In genomic region chr5:36368511-36369135, GRCm38 (mm10) we compare ENCODE assay signal across 13 mouse cellular contexts. TPM values are rescaled to one million over a fixed set of nuclear protein-coding genes. Genes with fewer than 3 reads are reported as not detected.
A peak's percentile ranks its signal among the peaks of the same experiment; 100 is the strongest.
DNase-seq lines count a peak whose midpoint lies in the region; ATAC-seq lines count a peak whose summit lies in the region.
"Had no signal": no experiment of that assay in that cellular context is flagged by ENCODE, and none has a peak within 500 bp of the region (broad histone marks: within the 10 kb centered on the region; RNA-seq: fewer than 3 reads in every experiment).

No protein-coding gene starts in this region.

- H3K9ac ChIP-seq in forebrain, embryonic 12.5 days = no peak overlapping the region
- H3K9ac ChIP-seq in forebrain, embryonic 14.5 days (ENCODE audit: low read length) = no peak overlapping the region
- 0 out of 2 replicates have a peak overlapping the region, but pooled peaks have one; percentile 28 for H3K9ac ChIP-seq in heart, embryonic 15.5 days
- no peak overlapping the region for H3K9ac ChIP-seq in midbrain, embryonic 12.5 days (replicated peaks)
- no peak overlapping the region for H3K9ac ChIP-seq in midbrain, embryonic 11.5 days (ENCODE audit: low read length)
- H3K9ac ChIP-seq in neural tube, embryonic 13.5 days = peak overlapping the region; percentile 32; the same call in 1 of the 2 replicates
- H3K9ac ChIP-seq: limb, embryonic 15.5 days; lung, embryonic 14.5 days had no signal

- peaks cover 1% of the 10 kb centered on the region; the same call in 1 of the 2 replicates for H3K27me3 ChIP-seq in forebrain, embryonic 12.5 days
- no peaks in the 10 kb centered on the region for H3K27me3 ChIP-seq in forebrain, embryonic 14.5 days (replicated peaks; ENCODE audit: control insufficient read depth, insufficient read depth, low read length)
- H3K27me3 ChIP-seq in heart, embryonic 15.5 days = no peaks in the 10 kb centered on the region
- peaks cover 20% of the 10 kb centered on the region for H3K27me3 ChIP-seq in midbrain, embryonic 12.5 days
- no peaks in the 10 kb centered on the region; the same call in 1 of the 2 replicates for H3K27me3 ChIP-seq in midbrain, embryonic 11.5 days (ENCODE audit: control insufficient read depth, insufficient read depth, low read length)
- peaks cover 23% of the 10 kb centered on the region for H3K27me3 ChIP-seq in neural tube, embryonic 13.5 days
- H3K27me3 ChIP-seq: limb, embryonic 15.5 days had no signal

- no peak overlapping the region for H3K4me3 ChIP-seq in forebrain, embryonic 12.5 days (replicated peaks)
- no peak overlapping the region for H3K4me3 ChIP-seq in forebrain, embryonic 14.5 days (ENCODE audit: low read depth, low read length)
- H3K4me3 ChIP-seq in heart, embryonic 15.5 days = no peak overlapping the region
- H3K4me3 ChIP-seq in midbrain, embryonic 12.5 days = no peak overlapping the region
- H3K4me3 ChIP-seq in midbrain, embryonic 11.5 days (ENCODE audit: low read depth, low read length) = no peak overlapping the region
- no peak overlapping the region for H3K4me3 ChIP-seq in neural tube, embryonic 13.5 days
- H3K4me3 ChIP-seq: limb, embryonic 15.5 days had no signal

- H3K27ac ChIP-seq in forebrain, embryonic 12.5 days = peak overlapping the region; percentile 59; the same call in 1 of the 2 replicates
- H3K27ac ChIP-seq in forebrain, embryonic 14.5 days (ENCODE audit: low read depth, low read length) = no peak overlapping the region; the same call in 1 of the 2 replicates
- peak overlapping the region; percentile 96 for H3K27ac ChIP-seq in heart, embryonic 15.5 days
- H3K27ac ChIP-seq in midbrain, embryonic 12.5 days (replicated peaks) = peak overlapping the region; percentile 60
- H3K27ac ChIP-seq in midbrain, embryonic 11.5 days (ENCODE audit: low read depth, low read length) = no peak overlapping the region
- H3K27ac ChIP-seq in neural tube, embryonic 13.5 days (replicated peaks) = peak overlapping the region; percentile 46; the same call in 1 of the 2 replicates

- H3K9me3 ChIP-seq in forebrain, embryonic 12.5 days = no peaks in the 10 kb centered on the region
- H3K9me3 ChIP-seq in forebrain, embryonic 14.5 days (replicated peaks; ENCODE audit: control insufficient read depth, low read length) = no peaks in the 10 kb centered on the region
- no peaks in the 10 kb centered on the region for H3K9me3 ChIP-seq in heart, embryonic 15.5 days (replicated peaks)
- H3K9me3 ChIP-seq in midbrain, embryonic 12.5 days = no peaks in the 10 kb centered on the region
- H3K9me3 ChIP-seq in midbrain, embryonic 11.5 days (ENCODE audit: control insufficient read depth, low read length) = no peaks in the 10 kb centered on the region
- H3K9me3 ChIP-seq in neural tube, embryonic 13.5 days = no peaks in the 10 kb centered on the region
- H3K9me3 ChIP-seq: limb, embryonic 15.5 days had no signal

- no peaks in the 10 kb centered on the region for H3K36me3 ChIP-seq in forebrain, embryonic 12.5 days (replicated peaks)
- no peaks in the 10 kb centered on the region for H3K36me3 ChIP-seq in forebrain, embryonic 14.5 days (ENCODE audit: control insufficient read depth, insufficient read depth, low read length)
- H3K36me3 ChIP-seq in heart, embryonic 15.5 days = no peaks in the 10 kb centered on the region
- no peaks in the 10 kb centered on the region for H3K36me3 ChIP-seq in midbrain, embryonic 12.5 days
- no peaks in the 10 kb centered on the region for H3K36me3 ChIP-seq in midbrain, embryonic 11.5 days (ENCODE audit: control insufficient read depth, insufficient read depth, low read length)
- H3K36me3 ChIP-seq in neural tube, embryonic 13.5 days = no peaks in the 10 kb centered on the region
- H3K36me3 ChIP-seq: limb, embryonic 15.5 days had no signal

- H3K4me1 ChIP-seq in forebrain, embryonic 12.5 days = peaks cover 37% of the 10 kb centered on the region
- H3K4me1 ChIP-seq in forebrain, embryonic 14.5 days (ENCODE audit: control insufficient read depth, insufficient read depth, low read length) = peaks cover 13% of the 10 kb centered on the region
- peaks cover 82% of the 10 kb centered on the region for H3K4me1 ChIP-seq in heart, embryonic 15.5 days (replicated peaks)
- H3K4me1 ChIP-seq in midbrain, embryonic 12.5 days = peaks cover 34% of the 10 kb centered on the region
- peaks cover 17% of the 10 kb centered on the region for H3K4me1 ChIP-seq in midbrain, embryonic 11.5 days (ENCODE audit: control insufficient read depth, insufficient read depth, low read length)
- peaks cover 55% of the 10 kb centered on the region for H3K4me1 ChIP-seq in neural tube, embryonic 13.5 days (replicated peaks)

- H3K4me2 ChIP-seq in forebrain, embryonic 12.5 days = no peak overlapping the region
- H3K4me2 ChIP-seq in forebrain, embryonic 14.5 days (ENCODE audit: low read length) = no peak overlapping the region
- H3K4me2 ChIP-seq in heart, embryonic 15.5 days = no peak overlapping the region
- H3K4me2 ChIP-seq in midbrain, embryonic 12.5 days (replicated peaks) = no peak overlapping the region
- H3K4me2 ChIP-seq in midbrain, embryonic 11.5 days = no peak overlapping the region
- no peak overlapping the region for H3K4me2 ChIP-seq in neural tube, embryonic 13.5 days
- H3K4me2 ChIP-seq: limb, embryonic 15.5 days; lung, embryonic 14.5 days had no signal

- intact Hi-C loops in heart, postnatal 36 days (cut with DNase I) = no loop called here

- ATAC-seq in forebrain, embryonic 12.5 days (ENCODE audit: low FRiP score) = no peak
- ATAC-seq in forebrain, embryonic 14.5 days = no peak
- ATAC-seq in heart, embryonic 15.5 days (replicated peaks; ENCODE audit: insufficient number of reproducible peaks, insufficient read depth, low FRiP score, low read depth) = no peak
- no peak for ATAC-seq in midbrain, embryonic 12.5 days (ENCODE audit: low FRiP score, low read depth)
- ATAC-seq in midbrain, embryonic 11.5 days (ENCODE audit: low FRiP score) = no peak
- ATAC-seq in neural tube, embryonic 13.5 days (ENCODE audit: low read depth) = no peak

- DNase-seq in forebrain, embryonic 14.5 days (ENCODE audit: low spot score) = no peak
- no peak for DNase-seq in heart, postnatal 36 days
- no peak for DNase-seq in midbrain, embryonic 11.5 days (ENCODE audit: low spot score, missing footprints)
- DNase-seq in retina, postnatal 1 day = no peak
- DNase-seq: B cell, adult 2 months; lung, embryonic 14.5 days had no signal

- WGBS in forebrain, embryonic 12.5 days = 78% methylated on average over 7 of the region's 7 CpGs
- 87% methylated on average over 7 of the region's 7 CpGs for WGBS in forebrain, embryonic 14.5 days
- WGBS in heart, embryonic 15.5 days = 59% methylated on average over 7 of the region's 7 CpGs
- 80% methylated on average over 7 of the region's 7 CpGs for WGBS in midbrain, embryonic 12.5 days
- 79% methylated on average over 7 of the region's 7 CpGs for WGBS in midbrain, embryonic 11.5 days
- 86% methylated on average over 7 of the region's 7 CpGs for WGBS in neural tube, embryonic 13.5 days

RNA-seq across cellular contexts. Expression of gene Sorcs2, which starts 29.3 kb away (rescaled TPM):
- polyA plus RNA-seq in forebrain, embryonic 12.5 days (2016; fragmentation: Nextera tagmentation; extraction: Ambion mirVana) = 10.4 and 11.0 TPM in 2 replicates
- polyA plus RNA-seq in forebrain, embryonic 14.5 days (2014; fragmentation: Nextera tagmentation; extraction: Ambion mirVana) = 5.1 and 6.6 TPM in 2 replicates
- polyA plus RNA-seq in heart, embryonic 15.5 days (2015; fragmentation: Nextera tagmentation; extraction: Ambion mirVana) = 8.6 and 12.1 TPM in 2 replicates
- 10 to 100 TPM; 10.5 to 11.4 TPM for total RNA-seq in heart, postnatal 36 days (2021)
- polyA plus RNA-seq in midbrain, embryonic 12.5 days (2016; fragmentation: Nextera tagmentation; extraction: Ambion mirVana) = 13.2 and 17.4 TPM in 2 replicates
- 6.7 and 7.3 TPM in 2 replicates for polyA plus RNA-seq in midbrain, embryonic 11.5 days (2014; fragmentation: Nextera tagmentation; extraction: Ambion mirVana)
- polyA plus RNA-seq in neural tube, embryonic 13.5 days (2015; fragmentation: Nextera tagmentation; extraction: Ambion mirVana) = 10.8 and 11.4 TPM in 2 replicates
- total RNA-seq: megakaryocyte-erythroid progenitor cell, adult 5-6 weeks; MEL had no signal

Comparison
In these comparisons a context has a peak if more than half of its experiments do, and no peak if none do; other contexts are left out.
1. H3K27ac ChIP-seq: peak in forebrain, embryonic 12.5 days (single experiment), heart, embryonic 15.5 days (single experiment), midbrain, embryonic 12.5 days (single experiment) and neural tube, embryonic 13.5 days (single experiment); none in forebrain, embryonic 14.5 days (single experiment) and midbrain, embryonic 11.5 days (single experiment).
2. H3K9ac ChIP-seq: peak in heart, embryonic 15.5 days (single experiment) and neural tube, embryonic 13.5 days (single experiment); none in forebrain, embryonic 12.5 days (single experiment), forebrain, embryonic 14.5 days (single experiment), midbrain, embryonic 12.5 days (single experiment) and midbrain, embryonic 11.5 days (single experiment).